Mouse (Mus musculus): ENCODE measurements around the gene Cpne5. TPM values are rescaled to one million over a fixed set of nuclear protein-coding genes. Genes with fewer than 3 reads are reported as not detected.

Gene Cpne5
- polyA plus RNA-seq, 1 experiment from 2014 or later = 5.3 TPM

DNA sequence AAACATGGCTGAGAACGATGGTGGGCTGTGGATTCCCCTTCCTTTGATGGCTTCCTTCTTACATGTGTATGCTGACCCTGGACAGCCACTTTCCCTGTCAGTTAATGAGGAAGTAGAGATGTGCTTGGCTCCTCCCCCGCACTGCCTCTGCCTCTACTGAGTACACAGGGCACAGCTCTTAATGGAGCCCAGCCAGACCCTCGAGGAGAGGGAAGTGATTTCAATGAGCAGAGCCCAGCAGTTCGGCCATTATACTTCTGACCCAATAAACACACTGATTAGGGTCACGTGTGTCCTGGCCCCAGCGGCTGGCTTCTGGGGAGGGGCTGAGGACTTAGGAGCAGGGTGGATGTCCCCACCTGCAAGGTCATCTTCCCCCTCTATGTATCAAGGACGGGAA lies 7.8 kb upstream of the Cpne5 start:
- WGBS = 37% methylated on average over 7 of the region's 7 CpGs
- ATAC-seq (replicated peaks; ENCODE audit: low FRiP score, low read depth) = no peak
- no peak for TF ChIP-seq CTCF (IDR thresholded peaks at IDR 0.05; ENCODE audit: low read depth)
- no peaks in the 10 kb centered on the region; the same call in 1 of the 2 replicates for H3K4me1 ChIP-seq (replicated peaks; ENCODE audit: insufficient read depth, low read length)
- no peak overlapping the region for H3K27ac ChIP-seq
- peak; percentile 36 for DNase-seq (ENCODE audit: low spot score)
- no peaks in the 10 kb centered on the region for H3K27me3 ChIP-seq (ENCODE audit: insufficient read depth, low read length)
- no peak overlapping the region for H3K9ac ChIP-seq (ENCODE audit: low read depth, low read length)
- H3K36me3 ChIP-seq (ENCODE audit: insufficient read depth, low read length) = peaks cover 7% of the 10 kb centered on the region; the same call in 1 of the 2 replicates
- H3K9me3 ChIP-seq (replicated peaks; ENCODE audit: low read length) = no peaks in the 10 kb centered on the region
- no peak overlapping the region for H3K4me3 ChIP-seq (replicated peaks; ENCODE audit: low read depth, low read length)
- no peak overlapping the region for H3K4me2 ChIP-seq (ENCODE audit: low read length)

DNA sequence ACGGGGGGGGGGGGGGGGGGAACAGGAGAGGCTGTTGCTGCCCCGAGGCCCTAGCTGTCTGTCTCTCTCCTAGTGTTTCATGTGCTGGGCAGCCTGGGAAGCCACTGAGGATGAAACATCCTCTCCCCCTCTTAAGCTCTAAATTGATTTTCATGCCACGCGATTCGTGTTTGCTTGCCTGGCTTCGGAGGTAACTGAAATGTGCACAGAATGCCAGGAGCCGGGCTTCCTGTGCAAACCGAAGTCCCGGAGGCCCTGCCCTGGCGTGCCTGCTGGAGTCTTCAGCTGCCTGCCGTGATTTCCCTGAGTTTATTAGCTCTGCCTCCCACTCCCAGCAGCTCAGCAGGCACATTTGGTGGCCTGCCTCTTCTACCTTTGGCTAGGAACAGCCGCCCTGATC lies 6.9 kb upstream of the Cpne5 start:
- Histone ChIP-seq H3K9me3 (replicated peaks; ENCODE audit: low read length) (no peaks in the 10 kb centered on the region), H3K4me3 (replicated peaks; ENCODE audit: low read depth, low read length) (no peak overlapping the region), H3K27me3 (ENCODE audit: insufficient read depth, low read length) (no peaks in the 10 kb centered on the region), H3K27ac (no peak overlapping the region), H3K4me2 (ENCODE audit: low read length) (no peak overlapping the region), H3K9ac (ENCODE audit: low read depth, low read length) (no peak overlapping the region), H3K36me3 (ENCODE audit: insufficient read depth, low read length) (no peaks in the 10 kb centered on the region), H3K4me1 (replicated peaks; ENCODE audit: insufficient read depth, low read length) (no peaks in the 10 kb centered on the region; the same call in 1 of the 2 replicates)
- DNase-seq (ENCODE audit: low spot score) (no peak), ATAC-seq (replicated peaks; ENCODE audit: low FRiP score, low read depth) (no peak)
- no peak for TF ChIP-seq CTCF (IDR thresholded peaks at IDR 0.05; ENCODE audit: low read depth)
- 25% methylated on average over 11 of the region's 12 CpGs for WGBS

DNA sequence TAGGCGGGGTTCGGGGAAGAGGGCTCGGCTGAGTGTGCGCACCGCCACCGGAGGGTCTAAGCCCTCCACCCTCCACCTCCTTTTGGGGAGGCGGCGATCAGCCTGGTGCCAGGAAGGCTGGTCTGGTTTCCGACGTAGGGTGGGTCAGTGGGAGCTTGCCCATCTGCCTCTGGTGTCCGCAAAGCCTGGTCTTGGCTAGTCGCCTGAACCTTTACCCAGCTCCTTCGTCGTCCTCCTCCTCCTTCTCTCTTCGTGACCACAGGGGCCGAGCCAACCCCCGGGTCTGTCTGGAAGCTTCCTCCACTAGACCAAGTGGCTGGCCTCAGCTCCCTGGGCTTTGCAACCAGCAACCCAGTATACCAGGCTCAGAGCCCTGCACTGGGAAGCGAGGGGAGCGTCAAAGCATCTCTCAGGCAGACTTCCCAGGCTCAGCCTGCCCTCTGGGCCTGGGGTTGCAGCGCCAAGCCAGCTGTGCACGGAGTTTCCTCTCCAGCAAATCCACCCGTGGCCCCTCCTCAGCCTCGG lies 516 bp upstream of the Cpne5 start:
- Histone ChIP-seq H3K4me1 (replicated peaks; ENCODE audit: insufficient read depth, low read length) (peaks cover 7% of the 10 kb centered on the region; the same call in 1 of the 2 replicates), H3K27me3 (ENCODE audit: insufficient read depth, low read length) (peaks cover 8% of the 10 kb centered on the region; the same call in 1 of the 2 replicates), H3K27ac (no peak overlapping the region), H3K4me2 (ENCODE audit: low read length) (peak overlapping the region; percentile 100), H3K9ac (ENCODE audit: low read depth, low read length) (peak overlapping the region; percentile 54), H3K9me3 (replicated peaks; ENCODE audit: low read length) (no peaks in the 10 kb centered on the region), H3K4me3 (replicated peaks; ENCODE audit: low read depth, low read length) (peak overlapping the region; percentile 61), H3K36me3 (ENCODE audit: insufficient read depth, low read length) (no peaks in the 10 kb centered on the region)
- DNase-seq (ENCODE audit: low spot score) = no peak
- 3% methylated on average over 22 of the region's 23 CpGs for WGBS
- ATAC-seq (replicated peaks; ENCODE audit: low FRiP score, low read depth) = no peak
- TF ChIP-seq CTCF (IDR thresholded peaks at IDR 0.05; ENCODE audit: low read depth) = no peak

DNA sequence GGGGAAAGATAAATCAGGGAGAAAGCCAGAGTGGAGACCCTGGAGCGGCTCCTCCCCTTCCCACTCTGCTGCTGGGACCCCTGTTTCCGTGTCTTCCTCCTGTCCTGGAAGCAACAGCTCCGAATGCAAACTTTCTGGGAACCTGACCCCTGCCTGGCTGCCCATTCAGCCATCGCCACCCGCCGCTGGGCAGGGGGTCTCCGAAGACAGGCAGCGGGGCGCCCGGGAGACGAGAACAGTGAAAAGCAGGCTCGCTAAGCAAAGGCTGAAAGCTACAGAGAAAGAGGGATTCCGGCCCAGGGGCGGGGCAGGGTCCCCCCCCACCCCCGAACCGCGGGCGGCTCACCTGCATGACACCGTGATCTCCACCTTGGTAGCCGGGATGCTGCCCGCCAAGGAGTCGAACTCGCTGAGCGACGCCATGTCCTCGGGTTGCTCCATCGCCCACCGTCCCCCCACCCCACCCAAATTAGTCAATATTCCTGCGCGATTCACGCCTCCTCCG lies 648 bp downstream of the Cpne5 start:
- Histone ChIP-seq H3K4me1 (replicated peaks; ENCODE audit: insufficient read depth, low read length) (peaks cover 7% of the 10 kb centered on the region; the same call in 1 of the 2 replicates), H3K9ac (ENCODE audit: low read depth, low read length) (peak overlapping the region; percentile 54), H3K36me3 (ENCODE audit: insufficient read depth, low read length) (no peaks in the 10 kb centered on the region), H3K27me3 (ENCODE audit: insufficient read depth, low read length) (peaks cover 8% of the 10 kb centered on the region; the same call in 1 of the 2 replicates), H3K4me2 (ENCODE audit: low read length) (peak overlapping the region; percentile 100), H3K9me3 (replicated peaks; ENCODE audit: low read length) (no peaks in the 10 kb centered on the region), H3K4me3 (replicated peaks; ENCODE audit: low read depth, low read length) (peak overlapping the region; percentile 61), H3K27ac (no peak overlapping the region)
- TF ChIP-seq CTCF (IDR thresholded peaks at IDR 0.05; ENCODE audit: low read depth) = no peak
- 0 out of 2 replicates have a peak, but pooled peaks have one; percentile 7 for ATAC-seq (replicated peaks; ENCODE audit: low FRiP score, low read depth)
- DNase-seq (ENCODE audit: low spot score) = no peak
- WGBS = 2% methylated on average over 28 of the region's 32 CpGs

DNA sequence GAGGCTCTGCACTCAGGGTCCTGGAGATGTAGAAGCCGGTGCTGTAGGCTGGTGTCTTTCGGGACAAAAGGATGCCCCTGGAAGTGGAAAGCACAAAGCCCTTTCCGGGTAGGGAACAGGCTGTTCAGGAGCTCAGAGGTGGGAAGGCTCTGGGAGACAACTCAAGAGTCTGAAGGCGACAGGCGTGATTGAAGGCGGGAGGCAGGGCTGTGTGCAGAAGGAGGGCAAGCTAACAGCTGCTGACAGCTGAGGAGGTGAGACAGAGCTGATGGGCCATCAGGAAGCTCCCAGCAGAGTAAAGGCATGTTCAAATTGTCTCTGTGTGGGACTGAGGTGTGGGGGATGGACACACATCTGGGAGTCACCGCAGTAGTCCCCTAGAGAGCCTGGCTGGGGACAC lies 1.9 kb downstream of the Cpne5 start:
- ATAC-seq (replicated peaks; ENCODE audit: low FRiP score, low read depth) (no peak), DNase-seq (ENCODE audit: low spot score) (no peak)
- no peak overlapping the region for H3K27ac ChIP-seq
- H3K4me2 ChIP-seq (ENCODE audit: low read length) = 0 out of 2 replicates have a peak overlapping the region, but pooled peaks have one; percentile 2
- peaks cover 8% of the 10 kb centered on the region; the same call in 1 of the 2 replicates for H3K27me3 ChIP-seq (ENCODE audit: insufficient read depth, low read length)
- TF ChIP-seq CTCF (IDR thresholded peaks at IDR 0.05; ENCODE audit: low read depth) = no peak
- no peak overlapping the region for H3K9ac ChIP-seq (ENCODE audit: low read depth, low read length)
- H3K9me3 ChIP-seq (replicated peaks; ENCODE audit: low read length) = no peaks in the 10 kb centered on the region
- H3K4me3 ChIP-seq (replicated peaks; ENCODE audit: low read depth, low read length) = no peak overlapping the region
- H3K4me1 ChIP-seq (replicated peaks; ENCODE audit: insufficient read depth, low read length) = peaks cover 7% of the 10 kb centered on the region; the same call in 1 of the 2 replicates
- WGBS = 66% methylated on average over 7 of the region's 7 CpGs
- H3K36me3 ChIP-seq (ENCODE audit: insufficient read depth, low read length) = no peaks in the 10 kb centered on the region

DNA sequence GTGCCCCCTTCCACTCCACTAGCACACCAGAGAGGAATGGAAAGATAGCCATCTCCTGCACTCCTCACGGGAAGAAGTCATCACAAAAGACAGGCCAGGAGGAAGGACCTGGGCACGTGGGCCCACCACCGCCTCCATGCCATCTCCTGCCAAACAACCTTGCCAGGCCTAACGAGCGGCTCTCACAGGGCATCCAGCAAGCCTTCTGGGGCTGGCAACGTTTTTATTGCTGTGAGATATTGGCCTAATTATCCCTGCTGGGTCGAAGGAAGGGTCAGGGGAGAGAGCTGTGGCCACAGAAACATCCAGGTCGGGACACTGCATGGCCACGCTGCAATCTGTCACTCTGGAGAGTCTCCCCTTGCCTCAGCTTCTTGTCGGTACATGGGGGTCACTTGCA lies 6.9 kb downstream of the Cpne5 start:
- H3K4me1 ChIP-seq (replicated peaks; ENCODE audit: insufficient read depth, low read length) = no peaks in the 10 kb centered on the region
- H3K9me3 ChIP-seq (replicated peaks; ENCODE audit: low read length) = no peaks in the 10 kb centered on the region
- DNase-seq (ENCODE audit: low spot score) (no peak), ATAC-seq (replicated peaks; ENCODE audit: low FRiP score, low read depth) (no peak)
- TF ChIP-seq CTCF (IDR thresholded peaks at IDR 0.05; ENCODE audit: low read depth) = no peak
- 0 out of 2 replicates have a peak overlapping the region, but pooled peaks have one; percentile 13 for H3K9ac ChIP-seq (ENCODE audit: low read depth, low read length)
- H3K4me3 ChIP-seq (replicated peaks; ENCODE audit: low read depth, low read length) = no peak overlapping the region
- H3K36me3 ChIP-seq (ENCODE audit: insufficient read depth, low read length) = no peaks in the 10 kb centered on the region
- no peaks in the 10 kb centered on the region for H3K27me3 ChIP-seq (ENCODE audit: insufficient read depth, low read length)
- H3K4me2 ChIP-seq (ENCODE audit: low read length) = no peak overlapping the region
- no peak overlapping the region for H3K27ac ChIP-seq
- 58% methylated on average over 10 of the region's 10 CpGs for WGBS
